Mouse (Mus musculus): ENCODE measurements at regions not wholly inside any gene's neighbourhood (a gene's known extent, or its start where the extent isn't known, plus 50 kb on each side); places are given as distances from the start of the nearest gene placed in this dataset.

DNA sequence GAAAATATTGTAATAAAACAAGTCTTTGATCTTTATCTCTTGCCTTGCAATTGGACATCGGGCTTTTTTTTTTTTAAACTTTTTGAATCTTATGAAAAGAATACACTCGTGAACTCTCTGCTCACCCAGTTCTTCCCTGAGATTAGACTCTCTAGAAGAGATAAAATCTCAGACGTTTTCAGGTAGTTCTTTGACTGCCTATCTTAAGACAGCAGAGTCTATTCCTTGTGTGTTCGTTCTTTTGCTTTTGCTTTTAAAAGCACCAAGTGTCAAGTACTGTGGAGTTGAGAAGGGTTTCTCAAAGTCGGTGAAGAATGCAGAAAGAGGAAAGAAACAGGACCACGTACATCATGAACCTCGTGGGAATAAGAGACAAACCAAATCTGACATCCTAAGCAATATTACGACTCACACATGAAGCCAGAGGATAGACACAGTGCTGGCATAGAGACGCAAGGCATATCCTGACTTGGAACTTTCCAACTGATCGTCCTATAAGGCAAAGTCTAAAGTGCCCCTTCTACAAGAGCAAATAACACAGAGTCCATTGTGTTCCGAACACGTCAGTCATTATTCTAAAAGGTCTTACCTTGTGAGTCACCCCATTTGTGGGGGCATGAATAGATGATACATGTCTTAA lies 147.9 kb downstream of the Nrip1 start:
- TF ChIP-seq CTCF (IDR thresholded peaks at IDR 0.05) (no peak), POLR2A (IDR thresholded peaks at IDR 0.05; ENCODE audit: insufficient read depth, low read depth, low read length) (no peak), EP300 (IDR thresholded peaks at IDR 0.05; ENCODE audit: insufficient read depth, low read depth, low read length) (no peak)

Measured in heart, adult 2 months (tissue).